Mouse (Mus musculus): ENCODE results near the gene H2afx. TPM values are rescaled to one million over a fixed set of nuclear protein-coding genes. Genes with fewer than 3 reads are reported as not detected.
"Not testable (repeated sequence)": the region's sequence is repeated elsewhere in the genome, so short reads cannot be mapped to it uniquely, and the experiment has no call there.

H2afx gene
- polyA plus RNA-seq, 1 experiment from 2014 or later: 421 TPM

DNA sequence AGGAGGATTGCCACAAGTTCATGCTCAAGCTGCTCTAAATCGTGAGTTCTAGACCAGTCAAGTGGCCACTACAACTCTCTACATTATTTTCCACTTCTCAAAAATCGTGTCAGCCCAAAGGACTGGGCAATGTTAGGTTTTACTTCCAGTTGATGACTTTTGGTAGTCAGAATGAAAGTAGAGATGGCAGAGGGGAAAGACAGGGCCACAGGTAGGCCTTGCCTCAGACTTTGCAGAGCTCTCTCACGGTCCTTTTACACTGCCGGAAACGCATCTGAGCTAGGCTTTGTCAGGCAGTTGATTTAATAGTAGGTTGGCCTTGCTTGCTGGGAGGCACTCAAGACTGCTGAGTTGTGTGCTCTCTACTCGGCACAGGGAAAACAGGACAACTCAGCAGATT is 10.3 kb upstream of the H2afx start:
- Histone ChIP-seq H3K27me3 (ENCODE audit: control insufficient read depth, insufficient read depth, low read length) (no peaks in the 10 kb centered on the region), H3K36me3 (ENCODE audit: control insufficient read depth, insufficient read depth, low read length) (peaks cover 6% of the 10 kb centered on the region; the same call in 1 of the 2 replicates), H3K9ac (ENCODE audit: low read depth, low read length) (no peak overlapping the region), H3K4me2 (replicated peaks; ENCODE audit: low read depth, low read length) (no peak overlapping the region), H3K9me3 (ENCODE audit: control insufficient read depth, low read length) (no peaks in the 10 kb centered on the region), H3K27ac (ENCODE audit: low read depth, low read length) (no peak overlapping the region), H3K4me3 (ENCODE audit: low read length) (no peak overlapping the region), H3K4me1 (ENCODE audit: control insufficient read depth, insufficient read depth, low read length) (peaks cover 19% of the 10 kb centered on the region)
- 64% methylated on average over 6 of the region's 6 CpGs for WGBS
- no peak for ATAC-seq (ENCODE audit: low FRiP score, low TSS enrichment)

DNA sequence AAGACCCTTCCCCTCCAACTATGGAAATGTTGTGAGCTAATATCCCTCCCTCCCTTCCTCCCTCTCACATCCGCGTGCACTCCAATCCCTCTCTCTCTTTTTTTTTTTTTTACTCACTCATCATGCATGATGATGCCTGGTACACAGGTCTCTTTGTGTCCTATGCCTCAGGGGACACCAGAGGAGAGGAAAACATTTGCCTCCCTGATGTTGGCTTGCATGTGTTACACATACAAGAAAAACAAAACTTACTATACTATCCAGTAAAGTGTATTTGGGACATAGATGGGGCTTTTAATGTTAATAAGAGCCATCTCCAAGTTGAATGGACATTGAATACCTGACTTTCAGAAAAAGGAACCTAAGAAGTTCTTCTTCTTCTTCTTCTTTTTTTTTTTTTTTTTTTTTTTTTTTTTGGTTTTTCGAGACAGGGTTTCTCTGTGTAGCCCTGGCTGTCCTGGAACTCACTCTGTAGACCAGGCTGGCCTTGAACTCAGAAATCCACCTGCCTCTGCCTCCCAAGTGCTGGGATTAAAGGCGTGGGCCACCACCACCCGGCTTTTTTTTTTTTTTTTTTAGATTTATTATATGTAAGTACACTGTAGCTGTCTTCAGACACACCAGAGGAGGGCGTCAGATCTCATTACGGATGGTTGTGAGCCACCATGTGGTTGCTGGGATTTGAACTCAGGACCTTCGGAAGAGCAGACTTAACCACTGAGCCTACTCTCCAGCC is 9.3 kb upstream of the H2afx start:
- Histone ChIP-seq H3K9ac (ENCODE audit: low read depth, low read length) (peak overlapping the region; percentile 87; the same call in 1 of the 2 replicates), H3K4me1 (ENCODE audit: control insufficient read depth, insufficient read depth, low read length) (peaks cover 16% of the 10 kb centered on the region), H3K36me3 (ENCODE audit: control insufficient read depth, insufficient read depth, low read length) (peaks cover 14% of the 10 kb centered on the region)

DNA sequence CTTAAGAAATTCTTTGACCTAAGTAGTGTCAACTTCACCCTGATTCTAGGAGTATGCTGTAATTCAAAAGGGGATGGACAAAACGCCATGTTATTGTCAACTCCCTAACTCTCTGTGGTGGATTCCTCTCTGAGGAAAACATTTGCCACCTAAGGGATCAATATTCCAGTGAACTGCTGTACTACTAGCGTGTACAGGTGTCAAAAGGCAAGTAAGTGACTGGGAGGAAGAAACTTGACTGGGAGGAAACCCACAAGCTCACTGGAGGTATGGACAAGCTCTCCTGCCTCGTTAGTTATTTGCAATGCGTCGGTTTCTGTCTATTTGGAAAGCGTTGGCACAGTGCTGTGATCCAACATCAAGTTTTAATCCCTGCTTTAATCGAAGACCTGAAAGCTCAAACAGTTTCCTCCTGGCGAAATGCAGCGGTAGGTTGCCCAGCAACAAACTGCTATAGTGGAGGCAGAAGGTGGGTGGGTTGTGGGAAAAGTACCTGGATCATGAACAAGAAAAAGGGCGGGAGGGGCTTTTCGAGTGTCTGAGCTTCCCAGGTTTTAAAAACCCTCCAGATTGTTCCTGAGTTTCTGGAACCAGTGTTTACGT is 8.6 kb upstream of the H2afx start, which contains the start of gene Dpagt1:
Dpagt1 (plus strand) TSS at position 252 of the 603 bp plus-strand sequence.
- no peaks in the 10 kb centered on the region for H3K9me3 ChIP-seq (ENCODE audit: control insufficient read depth, low read length)
- peak within 1 kb of the TSS; percentile 82 for H3K4me2 ChIP-seq (replicated peaks; ENCODE audit: low read depth, low read length)
- WGBS: 4% methylated on average over 12 of the region's 12 CpGs
- H3K9ac ChIP-seq (ENCODE audit: low read depth, low read length): peak within 1 kb of the TSS; percentile 87
- peak within 1 kb of the TSS; percentile 93 for H3K27ac ChIP-seq (ENCODE audit: low read depth, low read length)
- peaks cover 11% of the 10 kb centered on the region for H3K4me1 ChIP-seq (ENCODE audit: control insufficient read depth, insufficient read depth, low read length)
- peaks cover 20% of the 10 kb centered on the region for H3K36me3 ChIP-seq (ENCODE audit: control insufficient read depth, insufficient read depth, low read length)
- H3K27me3 ChIP-seq (ENCODE audit: control insufficient read depth, insufficient read depth, low read length): no peaks in the 10 kb centered on the region
- 0 out of 2 replicates have a peak, but pooled peaks have one; percentile 7 for ATAC-seq (ENCODE audit: low FRiP score, low TSS enrichment)
- peak within 1 kb of the TSS; percentile 70 for H3K4me3 ChIP-seq (ENCODE audit: low read length)

More for the DNA sequence above, 9.3 kb upstream of the H2afx start:
- peak overlapping the region; percentile 93; the same call in 1 of the 2 replicates for H3K27ac ChIP-seq (ENCODE audit: low read depth, low read length)
- H3K4me2 ChIP-seq (replicated peaks; ENCODE audit: low read depth, low read length): peak overlapping the region; percentile 82; the same call in 1 of the 2 replicates
- not testable (repeated sequence) for H3K9me3 ChIP-seq (ENCODE audit: control insufficient read depth, low read length); ATAC-seq (ENCODE audit: low FRiP score, low TSS enrichment); H3K27me3 ChIP-seq (ENCODE audit: control insufficient read depth, insufficient read depth, low read length); H3K4me3 ChIP-seq (ENCODE audit: low read length)
- 71% methylated on average over 7 of the region's 8 CpGs for WGBS

DNA sequence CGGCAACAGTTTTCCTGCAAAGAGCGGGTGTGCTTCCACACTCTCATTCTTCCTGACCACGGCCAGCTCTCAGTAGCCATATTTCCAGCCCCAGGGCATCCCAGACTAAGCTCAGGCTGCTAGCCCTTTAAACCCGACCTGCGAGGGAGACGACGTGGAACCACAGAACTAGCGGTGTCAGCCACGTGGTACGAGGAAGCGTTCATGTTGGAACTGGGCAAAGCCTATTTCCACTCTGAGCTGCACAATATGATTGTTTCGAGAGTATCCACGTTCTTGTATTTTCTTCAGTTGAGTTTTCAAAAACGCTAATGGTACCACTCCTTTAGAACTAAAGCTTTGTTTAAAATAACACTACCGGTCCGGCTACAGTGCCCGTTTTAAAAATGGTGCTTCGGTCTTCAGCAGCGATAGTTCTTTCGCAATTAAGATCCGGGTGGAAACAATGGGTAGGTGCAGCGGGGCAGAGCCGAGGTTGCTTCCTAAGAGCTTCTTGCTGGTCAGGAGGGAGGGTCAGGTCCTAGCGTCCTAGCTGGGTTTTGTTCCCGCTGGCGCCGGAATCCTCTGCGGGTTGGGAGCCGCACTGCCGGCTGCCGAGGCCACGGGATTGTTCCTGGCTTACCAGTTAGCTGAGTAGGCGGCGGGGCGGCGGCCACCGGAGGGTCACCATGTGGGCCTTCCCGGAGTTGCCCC is 8.0 kb upstream of the H2afx start:
- Histone ChIP-seq H3K4me3 (ENCODE audit: low read length) (peak overlapping the region; percentile 70), H3K27ac (ENCODE audit: low read depth, low read length) (peak overlapping the region; percentile 93), H3K4me2 (replicated peaks; ENCODE audit: low read depth, low read length) (peak overlapping the region; percentile 82), H3K9ac (ENCODE audit: low read depth, low read length) (peak overlapping the region; percentile 87), H3K27me3 (ENCODE audit: control insufficient read depth, insufficient read depth, low read length) (no peaks in the 10 kb centered on the region), H3K9me3 (ENCODE audit: control insufficient read depth, low read length) (no peaks in the 10 kb centered on the region), H3K4me1 (ENCODE audit: control insufficient read depth, insufficient read depth, low read length) (peaks cover 10% of the 10 kb centered on the region), H3K36me3 (ENCODE audit: control insufficient read depth, insufficient read depth, low read length) (peaks cover 27% of the 10 kb centered on the region)
- WGBS: under 1% methylated on average over 38 of the region's 38 CpGs
- ATAC-seq (ENCODE audit: low FRiP score, low TSS enrichment): peak; percentile 91

DNA sequence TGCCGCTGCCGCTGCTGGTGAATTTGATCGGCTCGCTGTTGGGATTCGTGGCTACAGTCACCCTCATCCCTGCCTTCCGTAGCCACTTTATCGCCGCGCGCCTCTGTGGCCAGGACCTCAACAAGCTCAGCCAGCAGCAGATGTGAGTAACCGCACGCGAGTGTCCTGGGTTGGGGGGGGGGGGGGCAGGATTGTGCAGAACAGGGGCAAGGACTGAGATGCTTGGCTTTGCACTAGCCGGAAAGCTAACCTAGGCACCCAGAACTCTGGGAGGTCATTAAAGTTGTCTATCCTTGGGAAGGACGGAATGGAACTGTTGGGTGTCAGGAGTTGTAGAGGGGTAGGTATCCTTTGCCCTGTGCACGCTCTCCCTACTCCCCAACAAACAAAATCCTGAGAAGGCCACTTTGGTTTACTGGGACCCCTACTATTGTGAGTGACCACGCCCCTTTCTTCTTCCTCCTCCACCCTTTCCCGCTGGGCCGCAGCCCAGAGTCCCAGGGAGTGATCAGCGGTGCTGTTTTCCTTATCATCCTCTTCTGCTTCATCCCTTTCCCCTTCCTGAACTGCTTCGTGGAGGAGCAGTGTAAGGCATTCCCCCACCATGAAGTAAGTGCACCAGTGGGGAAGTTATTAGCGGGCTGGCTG is 7.3 kb upstream of the H2afx start:
- ATAC-seq (ENCODE audit: low FRiP score, low TSS enrichment): peak; percentile 66
- Histone ChIP-seq H3K9me3 (ENCODE audit: control insufficient read depth, low read length) (no peaks in the 10 kb centered on the region), H3K4me2 (replicated peaks; ENCODE audit: low read depth, low read length) (peak overlapping the region; percentile 82), H3K4me3 (ENCODE audit: low read length) (peak overlapping the region; percentile 70), H3K9ac (ENCODE audit: low read depth, low read length) (peak overlapping the region; percentile 87), H3K36me3 (ENCODE audit: control insufficient read depth, insufficient read depth, low read length) (peaks cover 32% of the 10 kb centered on the region), H3K27me3 (ENCODE audit: control insufficient read depth, insufficient read depth, low read length) (no peaks in the 10 kb centered on the region), H3K4me1 (ENCODE audit: control insufficient read depth, insufficient read depth, low read length) (peaks cover 10% of the 10 kb centered on the region), H3K27ac (ENCODE audit: low read depth, low read length) (peak overlapping the region; percentile 93)
- 1% methylated on average over 22 of the region's 22 CpGs for WGBS

DNA sequence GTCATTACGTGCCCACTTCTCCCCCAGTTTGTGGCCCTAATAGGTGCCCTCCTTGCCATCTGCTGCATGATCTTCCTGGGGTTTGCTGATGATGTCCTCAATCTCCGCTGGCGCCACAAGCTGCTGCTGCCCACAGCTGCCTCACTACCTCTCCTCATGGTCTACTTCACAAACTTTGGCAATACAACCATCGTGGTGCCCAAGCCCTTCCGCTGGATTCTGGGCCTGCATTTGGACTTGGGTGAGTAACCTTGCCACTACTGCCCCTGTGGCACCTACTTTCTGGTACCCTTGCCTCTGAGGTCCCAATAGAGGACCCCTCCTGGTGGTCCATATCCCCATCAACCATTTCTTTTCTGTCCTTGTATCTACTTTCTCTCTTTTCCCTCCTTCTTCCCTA is 6.6 kb upstream of the H2afx start:
- 93% methylated on average over 5 of the region's 5 CpGs for whole genome bisulfite sequencing
- H3K36me3 ChIP-seq (ENCODE audit: control insufficient read depth, insufficient read depth, low read length): peaks cover 39% of the 10 kb centered on the region
- H3K9me3 ChIP-seq (ENCODE audit: control insufficient read depth, low read length): no peaks in the 10 kb centered on the region
- H3K4me2 ChIP-seq (replicated peaks; ENCODE audit: low read depth, low read length): peak overlapping the region; percentile 82
- H3K27ac ChIP-seq (ENCODE audit: low read depth, low read length): no peak overlapping the region
- H3K4me3 ChIP-seq (ENCODE audit: low read length): peak overlapping the region; percentile 70
- ATAC-seq (ENCODE audit: low FRiP score, low TSS enrichment): no peak
- H3K4me1 ChIP-seq (ENCODE audit: control insufficient read depth, insufficient read depth, low read length): peaks cover 10% of the 10 kb centered on the region
- H3K27me3 ChIP-seq (ENCODE audit: control insufficient read depth, insufficient read depth, low read length): no peaks in the 10 kb centered on the region
- peak overlapping the region; percentile 87; the same call in 1 of the 2 replicates for H3K9ac ChIP-seq (ENCODE audit: low read depth, low read length)

DNA sequence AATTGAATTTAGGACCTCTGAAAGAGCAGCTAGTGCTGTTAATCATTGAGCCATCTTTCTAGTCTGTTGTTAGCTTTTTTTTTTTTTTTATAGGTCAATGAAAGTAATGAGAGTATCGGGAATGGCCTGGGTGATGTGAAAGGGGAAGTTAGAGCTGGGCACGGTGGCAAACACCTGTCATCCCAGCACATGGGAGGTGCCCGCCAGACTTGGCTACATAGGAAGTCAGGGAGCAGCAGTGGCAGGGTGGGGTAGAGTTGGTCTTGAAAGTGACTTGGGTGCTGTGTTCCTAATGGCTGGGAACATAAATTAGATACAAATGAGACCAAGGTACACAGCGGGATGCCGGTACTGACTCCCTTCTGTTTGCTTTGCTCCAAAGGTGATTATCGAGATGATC is 3.8 kb upstream of the H2afx start:
- 93% methylated on average over 6 of the region's 6 CpGs for WGBS
- Histone ChIP-seq H3K9me3 (ENCODE audit: control insufficient read depth, low read length) (no peaks in the 10 kb centered on the region), H3K36me3 (ENCODE audit: control insufficient read depth, insufficient read depth, low read length) (peaks cover 48% of the 10 kb centered on the region), H3K9ac (ENCODE audit: low read depth, low read length) (no peak overlapping the region), H3K4me2 (replicated peaks; ENCODE audit: low read depth, low read length) (no peak overlapping the region), H3K27me3 (ENCODE audit: control insufficient read depth, insufficient read depth, low read length) (no peaks in the 10 kb centered on the region), H3K4me1 (ENCODE audit: control insufficient read depth, insufficient read depth, low read length) (peaks cover 9% of the 10 kb centered on the region), H3K4me3 (ENCODE audit: low read length) (no peak overlapping the region), H3K27ac (ENCODE audit: low read depth, low read length) (no peak overlapping the region)
- ATAC-seq (ENCODE audit: low FRiP score, low TSS enrichment): no peak

DNA sequence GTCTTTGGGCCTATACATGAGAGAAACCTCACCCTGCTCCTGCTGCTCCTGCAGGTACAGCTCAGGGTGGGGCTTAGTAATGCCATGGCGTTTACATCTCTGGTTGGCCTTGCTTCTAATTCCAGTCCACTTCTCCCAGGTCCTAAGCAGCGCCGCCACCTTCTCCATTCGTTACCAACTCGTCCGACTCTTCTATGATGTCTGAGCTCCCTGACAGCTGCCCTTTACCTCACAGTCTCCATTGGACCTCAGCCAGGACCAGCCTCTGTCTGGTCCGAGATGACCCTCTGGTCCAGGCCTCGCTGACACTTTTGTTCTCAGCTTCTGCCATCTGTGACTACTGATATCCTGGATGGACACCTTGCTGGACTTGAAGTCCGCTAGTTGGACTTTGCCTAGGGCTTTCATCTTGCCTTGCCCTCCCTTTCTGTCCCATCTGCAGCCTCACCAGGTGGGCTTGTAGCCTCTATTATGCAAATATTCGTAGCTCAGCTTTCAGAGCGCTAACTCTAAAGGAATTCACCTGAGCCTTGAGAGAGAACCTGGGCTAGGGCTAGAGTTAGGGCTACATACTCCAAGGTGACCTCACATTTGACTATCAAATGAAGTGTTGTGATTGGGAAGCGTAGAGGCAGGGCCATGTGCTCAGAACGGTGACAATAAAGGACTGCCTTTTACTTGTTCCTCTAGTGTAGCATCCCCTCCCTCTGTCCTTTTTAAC is 1.4 kb upstream of the H2afx start:
- WGBS: 96% methylated on average over 13 of the region's 13 CpGs
- Histone ChIP-seq H3K4me3 (ENCODE audit: low read length) (no peak overlapping the region), H3K4me1 (ENCODE audit: control insufficient read depth, insufficient read depth, low read length) (peaks cover 15% of the 10 kb centered on the region), H3K9ac (ENCODE audit: low read depth, low read length) (no peak overlapping the region), H3K36me3 (ENCODE audit: control insufficient read depth, insufficient read depth, low read length) (peaks cover 63% of the 10 kb centered on the region), H3K27me3 (ENCODE audit: control insufficient read depth, insufficient read depth, low read length) (no peaks in the 10 kb centered on the region), H3K4me2 (replicated peaks; ENCODE audit: low read depth, low read length) (no peak overlapping the region), H3K27ac (ENCODE audit: low read depth, low read length) (no peak overlapping the region), H3K9me3 (ENCODE audit: control insufficient read depth, low read length) (no peaks in the 10 kb centered on the region)
- ATAC-seq (ENCODE audit: low FRiP score, low TSS enrichment): no peak
